8 mouse cellular contexts compared by ENCODE assay signal in genomic region chr4:84884539-84885270, GRCm38 (mm10). TPM values are rescaled to one million over a fixed set of nuclear protein-coding genes. Genes with fewer than 3 reads are reported as not detected.
DNase-seq lines count a peak whose midpoint lies in the region; ATAC-seq and TF ChIP-seq lines count a peak whose summit lies in the region.

No protein-coding gene starts in this region.

- WGBS in forebrain, embryonic 13.5 days = 2% methylated on average over 58 of the region's 60 CpGs
- 3% methylated on average over 55 of the region's 60 CpGs for WGBS in liver, embryonic 16.5 days (ENCODE audit: insufficient replicate concordance)
- WGBS in neural tube, embryonic 14.5 days = 3% methylated on average over 40 of the region's 60 CpGs
- 1% methylated on average over 53 of the region's 60 CpGs for whole genome bisulfite sequencing in stomach, postnatal 0 days

- H3K4me2 ChIP-seq in forebrain, embryonic 13.5 days = peak overlapping the region; percentile 75
- H3K4me2 ChIP-seq in liver, embryonic 16.5 days (ENCODE audit: low read depth, low read length) = peak overlapping the region; percentile 77
- peak overlapping the region; percentile 82 for H3K4me2 ChIP-seq in neural tube, embryonic 14.5 days (ENCODE audit: low read depth, low read length)
- H3K4me2 ChIP-seq in stomach, postnatal 0 days (replicated peaks; ENCODE audit: low read depth) = peak overlapping the region; percentile 81

- peak; percentile 83 for ATAC-seq in forebrain, embryonic 13.5 days
- peak; percentile 65 for ATAC-seq in liver, embryonic 16.5 days (ENCODE audit: low read depth)
- peak; percentile 73 for ATAC-seq in neural tube, embryonic 14.5 days (ENCODE audit: low read depth)
- peak; percentile 73 for ATAC-seq in stomach, postnatal 0 days (ENCODE audit: low FRiP score, low TSS enrichment)

- TF ChIP-seq CTCF in ES-Bruce4 (IDR thresholded peaks at IDR 0.05; ENCODE audit: low read depth, low read length) = no peak
- TF ChIP-seq CTCF in stomach, postnatal 0 days (IDR thresholded peaks at IDR 0.05; ENCODE audit: low read depth) = no peak

- H3K27me3 ChIP-seq in ES-Bruce4 (ENCODE audit: control insufficient read depth, insufficient read depth, low read length, poor library complexity, severe bottlenecking) = peaks cover 9% of the 10 kb centered on the region
- no peaks in the 10 kb centered on the region for H3K27me3 ChIP-seq in forebrain, embryonic 13.5 days
- H3K27me3 ChIP-seq in liver, embryonic 16.5 days (ENCODE audit: control insufficient read depth, insufficient read depth, low read depth, low read length) = no peaks in the 10 kb centered on the region
- no peaks in the 10 kb centered on the region for H3K27me3 ChIP-seq in neural tube, embryonic 14.5 days (ENCODE audit: control insufficient read depth, insufficient read depth, low read length)
- H3K27me3 ChIP-seq in stomach, postnatal 0 days (ENCODE audit: control insufficient read depth, insufficient read depth, low read length) = no peaks in the 10 kb centered on the region

- H3K9me3 ChIP-seq in ES-Bruce4 (replicated peaks; ENCODE audit: control insufficient read depth, insufficient read depth, low read length, poor library complexity, severe bottlenecking) = no peaks in the 10 kb centered on the region
- H3K9me3 ChIP-seq in forebrain, embryonic 13.5 days (replicated peaks) = no peaks in the 10 kb centered on the region
- no peaks in the 10 kb centered on the region for H3K9me3 ChIP-seq in liver, embryonic 16.5 days (replicated peaks; ENCODE audit: control insufficient read depth, low read length)
- H3K9me3 ChIP-seq in neural tube, embryonic 14.5 days (ENCODE audit: control insufficient read depth, low read length) = no peaks in the 10 kb centered on the region
- no peaks in the 10 kb centered on the region for H3K9me3 ChIP-seq in stomach, postnatal 0 days (ENCODE audit: control insufficient read depth, low read length)

- TF ChIP-seq POLR2A in ES-Bruce4 (IDR thresholded peaks at IDR 0.05; ENCODE audit: insufficient read depth, low read length) = no peak

- peak overlapping the region; percentile 85 for H3K9ac ChIP-seq in ES-Bruce4 (ENCODE audit: low read depth, poor library complexity, severe bottlenecking)
- H3K9ac ChIP-seq in forebrain, embryonic 13.5 days = peak overlapping the region; percentile 88
- H3K9ac ChIP-seq in liver, embryonic 16.5 days (ENCODE audit: low read depth, low read length) = peak overlapping the region; percentile 78
- peak overlapping the region; percentile 88 for H3K9ac ChIP-seq in neural tube, embryonic 14.5 days (replicated peaks; ENCODE audit: low read depth, low read length)
- peak overlapping the region; percentile 89 for H3K9ac ChIP-seq in stomach, postnatal 0 days (ENCODE audit: low read length)

- H3K4me3 ChIP-seq in ES-Bruce4 (ENCODE audit: low read depth, low read length) = peak overlapping the region; percentile 52
- peak overlapping the region; percentile 85 for H3K4me3 ChIP-seq in brown adipose tissue, adult 24 weeks (ENCODE audit: insufficient read depth, low read depth, low read length)
- peak overlapping the region; percentile 66 for H3K4me3 ChIP-seq in forebrain, embryonic 13.5 days
- peak overlapping the region; percentile 74 for H3K4me3 ChIP-seq in liver, embryonic 16.5 days (ENCODE audit: low read depth, low read length)
- peak overlapping the region; percentile 84 for H3K4me3 ChIP-seq in neural tube, embryonic 14.5 days (ENCODE audit: low read depth, low read length)
- H3K4me3 ChIP-seq in stomach, postnatal 0 days (ENCODE audit: low read depth, low read length) = peak overlapping the region; percentile 83

- no peaks in the 10 kb centered on the region for H3K4me1 ChIP-seq in ES-Bruce4 (ENCODE audit: control insufficient read depth, insufficient read depth, low read length)
- H3K4me1 ChIP-seq in brown adipose tissue, adult 24 weeks (ENCODE audit: control insufficient read depth, insufficient read depth, insufficient read length, low read length) = no peaks in the 10 kb centered on the region
- peaks cover 11% of the 10 kb centered on the region for H3K4me1 ChIP-seq in forebrain, embryonic 13.5 days
- H3K4me1 ChIP-seq in liver, embryonic 16.5 days (ENCODE audit: control insufficient read depth, low read depth, low read length) = peaks cover 4% of the 10 kb centered on the region
- H3K4me1 ChIP-seq in neural tube, embryonic 14.5 days (ENCODE audit: control insufficient read depth, insufficient read depth, low read length) = peaks cover 6% of the 10 kb centered on the region; the same call in 1 of the 2 replicates
- H3K4me1 ChIP-seq in stomach, postnatal 0 days (replicated peaks; ENCODE audit: control insufficient read depth, insufficient read depth) = no peaks in the 10 kb centered on the region

- no peak for TF ChIP-seq EP300 in ES-Bruce4 (IDR thresholded peaks at IDR 0.05; ENCODE audit: insufficient read depth, low read depth, low read length)
- TF ChIP-seq EP300 in stomach, postnatal 0 days (optimal IDR thresholded peaks at IDR 0.05) = no peak

- intact Hi-C loops in heart, postnatal 14 days (cut with DNase I) = no loop called here

- H3K36me3 ChIP-seq in ES-Bruce4 (ENCODE audit: control insufficient read depth, insufficient read depth, low read length, poor library complexity, severe bottlenecking) = no peaks in the 10 kb centered on the region
- no peaks in the 10 kb centered on the region for H3K36me3 ChIP-seq in forebrain, embryonic 13.5 days (ENCODE audit: poor library complexity, severe bottlenecking)
- no peaks in the 10 kb centered on the region for H3K36me3 ChIP-seq in liver, embryonic 16.5 days (ENCODE audit: control insufficient read depth, insufficient read depth)
- H3K36me3 ChIP-seq in neural tube, embryonic 14.5 days (ENCODE audit: control insufficient read depth, insufficient read depth, low read length) = no peaks in the 10 kb centered on the region
- H3K36me3 ChIP-seq in stomach, postnatal 0 days (ENCODE audit: control insufficient read depth, insufficient read depth, low read length) = no peaks in the 10 kb centered on the region

- no peak overlapping the region for H3K27ac ChIP-seq in ES-Bruce4 (ENCODE audit: insufficient read depth, low read length)
- peak overlapping the region; percentile 67 for H3K27ac ChIP-seq in brown adipose tissue, adult 24 weeks (replicated peaks; ENCODE audit: low read depth, low read length)
- peak overlapping the region; percentile 73 for H3K27ac ChIP-seq in forebrain, embryonic 13.5 days
- H3K27ac ChIP-seq in liver, embryonic 16.5 days (ENCODE audit: low read length) = peak overlapping the region; percentile 57
- peak overlapping the region; percentile 92 for H3K27ac ChIP-seq in neural tube, embryonic 14.5 days (ENCODE audit: low read depth, low read length)
- peak overlapping the region; percentile 95 for H3K27ac ChIP-seq in stomach, postnatal 0 days (replicated peaks)

- DNase-seq in heart, postnatal 14 days = peak; percentile 65 to 70
- DNase-seq in kidney, postnatal 25 days = peak; percentile 58 to 82
- peak; percentile 45 for DNase-seq in stomach, postnatal 0 days (ENCODE audit: low spot score)

RNA-seq across cellular contexts. Expression of gene Cntln, which starts 0.6 kb away (rescaled TPM):
- 2.0 and 2.1 TPM in 2 replicates for polyA plus RNA-seq in ES-Bruce4 (2011; ENCODE audit: insufficient read depth, insufficient read length, low read depth, missing spikeins)
- polyA plus RNA-seq in brown adipose tissue, adult 24 weeks (2012; ENCODE audit: insufficient read depth, insufficient read length, missing spikeins) = 1.8 and 2.3 TPM in 2 replicates
- polyA plus RNA-seq in forebrain, embryonic 13.5 days (2015; fragmentation: Nextera tagmentation; extraction: Ambion mirVana) = 8.5 and 9.1 TPM in 2 replicates
- total RNA-seq in heart, postnatal 14 days (2021) = 1 to 10 TPM; 4.7 to 4.9 TPM
- 1.3 and 1.5 TPM in 2 replicates for polyA plus RNA-seq in liver, embryonic 16.5 days (2015; fragmentation: Nextera tagmentation; extraction: Ambion mirVana)
- polyA plus RNA-seq in neural tube, embryonic 14.5 days (2014; fragmentation: Nextera tagmentation; extraction: Ambion mirVana) = 6.5 and 7.9 TPM in 2 replicates
- 5.2 and 5.6 TPM in 2 replicates for polyA plus RNA-seq in stomach, postnatal 0 days (2015; fragmentation: Nextera tagmentation; extraction: Ambion mirVana)
